Mouse (Mus musculus) ES-E14 (cell line): ENCODE results near the gene Dcpp2. TPM values are rescaled to one million over a fixed set of nuclear protein-coding genes. Genes with fewer than 3 reads are reported as not detected.
"Not testable (repeated sequence)": the region's sequence is repeated elsewhere in the genome, so short reads cannot be mapped to it uniquely, and the experiment has no call there.

Source experiments
- DNase-seq: peaks from one replicate; pipeline ENCODE4 v3.0.0-alpha.2; 2013; ENCODE audit warnings: low read depth, low spot score
- H3K27ac ChIP-seq: 2 replicates; pipeline ENCODE4 v1.5.1; 2012; ENCODE audit warnings: low read depth, mild to moderate bottlenecking, low read length, moderate library complexity, mixed read lengths; ENCODE audit not compliant: poor library complexity, insufficient read depth, severe bottlenecking
- H3K36me3 ChIP-seq: 2 replicates; pipeline ENCODE4 v1.6.1; 2012; ENCODE audit warnings: mild to moderate bottlenecking, low read length, moderate library complexity, mixed read lengths; ENCODE audit not compliant: control insufficient read depth, poor library complexity, insufficient read depth, severe bottlenecking
- H3K4me1 ChIP-seq, 2 experiments: fragments of 150-350 bp in 1 of 2; sonication (generic) in 1 of 2; 2 replicates each; pipeline ENCODE4 v1.6.1; 2012; ENCODE audit warnings: low read length in 2 of 2, mild to moderate bottlenecking in 1 of 2, mixed read lengths in 1 of 2; ENCODE audit not compliant: control insufficient read depth in 2 of 2, insufficient read depth in 2 of 2, poor library complexity in 1 of 2
- H3K4me3 ChIP-seq, 2 experiments: fragments of 150-350 bp in 1 of 2; sonication (generic) in 1 of 2; 2 replicates each; pipeline ENCODE4 v1.5.1; 2012; ENCODE audit warnings: low read length in 2 of 2, low read depth in 1 of 2, mild to moderate bottlenecking in 1 of 2, mixed read lengths in 1 of 2; ENCODE audit not compliant: insufficient read depth in 1 of 2, poor library complexity in 1 of 2, severe bottlenecking in 1 of 2
- H3K9ac ChIP-seq: 2 replicates; pipeline ENCODE4 v1.6.1; 2012; ENCODE audit warnings: low read depth, mild to moderate bottlenecking, low read length, mixed read lengths; ENCODE audit not compliant: poor library complexity, insufficient read depth, severe bottlenecking
- H3K9me3 ChIP-seq: fragments of 150-350 bp; sonication (generic); 2 replicates; pipeline ENCODE4 v1.6.1; 2012; ENCODE audit warnings: low read depth, mild to moderate bottlenecking, low read length; ENCODE audit not compliant: control insufficient read depth, insufficient read depth
- CHD2 ChIP-seq: IDR thresholded peaks from 2 replicates; pipeline ENCODE4 v1.6.1; 2014; ENCODE audit warnings: mild to moderate bottlenecking, low read depth, low read length, inconsistent platforms
- HCFC1 ChIP-seq: IDR thresholded peaks from 2 replicates; pipeline ENCODE4 v1.6.1; 2012; ENCODE audit warnings: low read length, inconsistent platforms, borderline replicate concordance; ENCODE audit not compliant: insufficient read depth
- MAFK ChIP-seq: IDR thresholded peaks from 2 replicates; pipeline ENCODE4 v1.6.1; 2014; ENCODE audit warnings: mild to moderate bottlenecking, low read depth, low read length, inconsistent platforms; ENCODE audit not compliant: insufficient read depth
- ZC3H11A ChIP-seq: IDR thresholded peaks from 2 replicates; pipeline ENCODE4 v1.6.1; 2012; ENCODE audit warnings: low read depth, mild to moderate bottlenecking, inconsistent platforms, low read length, borderline replicate concordance
- ZNF384 ChIP-seq: IDR thresholded peaks from 2 replicates; pipeline ENCODE4 v1.6.1; 2012; ENCODE audit warnings: low read depth, low read length, inconsistent platforms
- in situ Hi-C, 2 experiments: fragments of 600-800 bp; cut with MboI; formaldehyde crosslinking; loops; one replicate each; pipeline ENCODE4 v1.15.1; 2025; ENCODE audit warnings: low sequenced_read_pairs in 2 of 2, inconsistent platforms in 1 of 2; ENCODE audit not compliant: unreplicated experiment in 2 of 2
- total RNA-seq: library from RNA; depleted of rRNA; stranded (reverse); fragments of 300-350 nt; gene quantifications from 2 replicates; pipeline ENCODE4 v1.2.3, GENCODE M21; 2012

The Dcpp2 gene
- total RNA-seq, 1 experiment, result not detected

DNA sequence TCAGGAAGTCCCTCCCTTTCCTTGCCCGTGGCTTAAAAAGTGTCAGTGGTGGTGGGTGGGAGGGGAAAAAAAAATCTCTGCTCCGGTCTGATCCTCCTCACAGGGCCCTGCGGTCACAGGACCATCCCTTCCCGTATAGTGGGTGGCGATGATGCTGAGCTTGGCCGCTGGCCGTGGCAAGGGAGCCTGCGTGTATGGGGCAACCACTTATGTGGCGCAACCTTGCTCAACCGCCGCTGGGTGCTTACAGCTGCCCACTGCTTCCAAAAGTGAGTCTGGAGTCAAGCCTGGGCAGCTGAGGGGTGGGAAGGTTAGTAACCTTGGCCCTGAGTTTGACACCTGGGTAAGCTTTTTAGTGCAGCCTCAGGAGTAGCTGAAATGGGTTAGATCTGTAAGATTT is 12.2 kb upstream of the Dcpp2 start:
- TF ChIP-seq ZC3H11A, result no peak
- TF ChIP-seq CHD2, result no peak
- no peak for TF ChIP-seq HCFC1
- TF ChIP-seq ZNF384, result no peak
- no peak for TF ChIP-seq MAFK
- in situ Hi-C loops, result no loop called here

GRCm38 (mm10) chr17:23873884-23874856 is 6.5 kb upstream of the Dcpp2 start:
- in situ Hi-C loops, result no loop called here
- DNase-seq, result no peak
- H3K36me3 ChIP-seq, result no peaks in the 10 kb centered on the region
- H3K9me3 ChIP-seq, result no peaks in the 10 kb centered on the region
- no peak overlapping the region for H3K4me3 ChIP-seq
- TF ChIP-seq HCFC1 (no peak), MAFK (no peak), ZC3H11A (no peak), CHD2 (no peak), ZNF384 (no peak)
- no peak overlapping the region; the same call in 1 of the 2 replicates for H3K27ac ChIP-seq
- H3K9ac ChIP-seq, result no peak overlapping the region
- H3K4me1 ChIP-seq, result no peaks in the 10 kb centered on the region

More for the DNA sequence above, 12.2 kb upstream of the Dcpp2 start:
- Histone ChIP-seq H3K9me3 (no peaks in the 10 kb centered on the region), H3K4me3 (no peak overlapping the region), H3K36me3 (no peaks in the 10 kb centered on the region), H3K4me1 (peaks cover 0 to 2% of the 10 kb centered on the region in 2 experiments; a peak in 1 of 4 replicates), H3K27ac (no peak overlapping the region), H3K9ac (no peak overlapping the region)
- DNase-seq, result no peak

DNA sequence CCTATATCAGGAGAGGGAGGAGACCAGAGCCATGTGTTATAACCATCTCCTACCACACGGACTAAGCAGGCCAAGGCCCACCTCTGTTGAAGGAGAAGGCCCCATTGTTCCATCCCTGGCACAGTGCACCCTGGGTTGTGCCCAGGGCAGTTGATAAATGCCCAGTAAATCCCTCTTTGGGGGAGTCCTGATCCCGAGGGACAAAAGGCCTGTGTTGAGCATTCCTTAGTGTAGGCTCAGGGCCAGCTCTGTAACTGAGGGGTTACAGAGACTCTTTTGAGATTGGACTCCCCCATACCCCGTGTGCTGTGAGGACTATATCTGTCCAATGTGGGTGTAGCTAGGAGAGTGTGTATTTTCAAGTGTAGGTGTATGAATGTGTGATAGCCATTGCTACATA is 3.9 kb upstream of the Dcpp2 start:
- no peaks in the 10 kb centered on the region for H3K9me3 ChIP-seq
- no peak overlapping the region for H3K9ac ChIP-seq
- no peak overlapping the region for H3K4me3 ChIP-seq
- TF ChIP-seq MAFK, result no peak
- TF ChIP-seq ZC3H11A, result no peak
- no peak for TF ChIP-seq ZNF384
- H3K27ac ChIP-seq, result no peak overlapping the region
- no peaks in the 10 kb centered on the region for H3K36me3 ChIP-seq
- in situ Hi-C loops, result no loop called here
- no peaks in the 10 kb centered on the region for H3K4me1 ChIP-seq
- no peak for DNase-seq

GRCm38 (mm10) chr17:23877166-23877565 is 3.5 kb upstream of the Dcpp2 start:
- Histone ChIP-seq H3K4me1 (no peaks in the 10 kb centered on the region), H3K27ac (no peak overlapping the region), H3K9ac (no peak overlapping the region), H3K36me3 (no peaks in the 10 kb centered on the region), H3K9me3 (no peaks in the 10 kb centered on the region), H3K4me3 (no peak overlapping the region)
- TF ChIP-seq HCFC1, result no peak
- TF ChIP-seq ZNF384, result no peak
- no peak for TF ChIP-seq MAFK
- TF ChIP-seq ZC3H11A, result no peak
- no peak for TF ChIP-seq CHD2
- no peak for DNase-seq
- in situ Hi-C loops, result no loop called here

- H3K9ac ChIP-seq, H3K4me3 ChIP-seq, H3K36me3 ChIP-seq, in situ Hi-C loops, H3K27ac ChIP-seq, H3K4me1 ChIP-seq, DNase-seq, H3K9me3 ChIP-seq: not testable (repeated sequence)
Measured at GRCm38 (mm10) chr17:23917158-23917557, 36.5 kb downstream of the Dcpp2 start, which contains the start of gene Dcpp3. Dcpp3 (plus strand) TSS chr17:23917458.
